Mouse (Mus musculus): ENCODE results near the gene Fat3.

Gene Fat3

DNA sequence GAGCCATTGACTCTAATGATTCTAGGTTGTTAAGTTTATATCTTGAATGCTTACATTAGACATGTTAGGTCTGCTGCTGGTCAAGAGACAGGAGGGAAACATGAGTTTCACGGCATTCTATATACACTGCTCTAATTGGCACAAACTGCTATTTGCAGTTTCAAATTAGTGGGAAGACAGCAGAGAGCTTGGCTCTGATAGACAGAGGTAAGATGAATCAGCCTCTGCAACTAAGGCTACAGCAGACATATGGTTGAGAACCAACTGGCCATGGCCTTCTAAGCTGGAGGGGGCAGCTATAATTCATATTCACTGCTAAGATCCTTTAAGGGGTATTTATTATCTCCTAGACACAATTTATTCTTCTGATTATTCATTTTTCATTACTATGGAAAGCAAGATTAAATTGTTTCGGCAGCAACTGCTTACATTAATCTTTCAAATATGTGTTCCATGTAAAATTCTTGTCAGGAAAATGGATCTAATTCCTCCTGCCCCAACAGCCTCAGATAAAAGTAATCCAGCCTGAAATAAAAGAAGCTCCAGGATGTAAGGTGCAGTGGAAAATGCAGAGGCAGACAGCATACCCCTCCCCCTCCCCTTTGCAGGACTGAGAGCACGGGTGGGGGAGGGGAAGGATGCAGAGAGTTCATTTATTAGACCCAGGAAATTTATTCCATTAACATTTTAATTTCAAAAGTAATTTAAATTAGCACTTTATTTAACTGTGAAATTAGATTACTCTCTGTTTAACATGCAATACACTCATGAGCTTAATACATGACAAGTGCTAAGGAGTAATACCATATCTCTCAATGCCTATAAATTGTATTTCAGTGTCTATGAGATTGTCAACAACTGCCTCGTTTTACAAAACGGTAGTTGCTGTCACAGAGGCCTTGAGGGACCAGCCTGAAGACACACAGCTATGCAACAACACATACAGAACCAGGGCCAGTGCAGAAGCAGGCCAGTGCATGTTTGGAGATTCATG lies 189.9 kb downstream of the Fat3 start:
- DNase-seq (ENCODE audit: low spot score), result no peak

DNA sequence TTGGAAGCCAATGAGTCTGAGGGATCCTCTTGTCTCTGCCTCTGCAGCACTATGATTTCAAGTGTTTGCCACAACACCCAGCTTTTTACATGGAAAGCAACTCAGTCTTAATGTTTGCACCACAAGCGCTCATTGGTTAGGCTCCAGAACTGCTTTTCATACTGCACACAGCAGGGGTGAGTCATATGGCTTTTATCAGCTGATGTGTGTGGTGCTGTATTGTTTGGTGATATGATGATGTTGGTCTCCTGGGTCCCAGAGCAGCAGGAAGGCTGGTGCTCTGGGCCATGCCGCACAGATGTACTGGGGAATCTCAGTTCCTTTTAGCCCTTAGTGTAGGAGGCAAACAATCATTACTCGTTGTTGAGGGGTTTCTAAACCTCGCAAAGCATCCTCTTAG lies 190.8 kb downstream of the Fat3 start:
- no peak for DNase-seq (ENCODE audit: low spot score)

- DNase-seq (ENCODE audit: low spot score), result no peak
Measured at GRCm38 (mm10) chr9:16307789-16308188, 193.3 kb downstream of the Fat3 start.

DNA sequence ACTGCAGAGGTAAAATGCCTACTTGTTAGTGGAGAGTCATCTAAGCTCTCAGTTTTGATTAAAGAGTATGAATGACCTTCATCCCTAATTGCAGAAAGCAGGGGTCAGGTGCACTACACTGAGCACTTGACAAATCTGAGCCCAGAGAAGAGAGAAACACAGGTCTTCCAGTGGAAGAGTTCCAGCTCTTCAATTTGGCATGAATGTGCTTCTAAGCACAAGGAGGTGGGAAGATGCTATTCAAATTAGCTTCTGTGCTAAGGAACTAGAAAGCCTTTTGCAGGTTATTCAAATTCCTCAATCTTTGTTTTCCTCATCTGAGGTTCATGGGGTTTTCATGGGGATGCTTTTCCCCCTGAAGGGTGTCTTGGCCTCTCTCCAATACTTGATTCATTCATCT lies 194.9 kb downstream of the Fat3 start:
- DNase-seq (ENCODE audit: low spot score), result no peak

- no peak for DNase-seq (ENCODE audit: low spot score)
Measured at GRCm38 (mm10) chr9:16305396-16306086, 195.5 kb downstream of the Fat3 start.

DNA sequence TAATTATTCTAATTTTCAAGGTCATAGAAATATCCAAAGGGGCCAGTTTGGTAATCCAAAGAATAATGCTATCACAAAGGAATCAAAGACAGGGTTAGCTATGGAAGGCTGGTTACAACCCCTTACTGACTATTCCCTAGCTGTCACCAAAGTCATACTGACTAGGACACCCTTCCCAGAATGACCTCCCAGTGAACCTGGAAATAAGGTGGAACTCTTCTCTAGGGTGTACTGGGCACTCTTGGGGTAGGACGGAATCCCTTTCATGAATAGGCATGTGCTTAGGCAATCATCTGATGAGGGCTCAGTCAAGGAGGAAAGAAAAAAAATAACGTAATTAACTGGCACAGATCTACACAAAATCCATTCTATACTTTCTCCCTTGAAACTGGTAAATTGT lies 196.1 kb downstream of the Fat3 start:
- no peak for DNase-seq (ENCODE audit: low spot score)

DNA sequence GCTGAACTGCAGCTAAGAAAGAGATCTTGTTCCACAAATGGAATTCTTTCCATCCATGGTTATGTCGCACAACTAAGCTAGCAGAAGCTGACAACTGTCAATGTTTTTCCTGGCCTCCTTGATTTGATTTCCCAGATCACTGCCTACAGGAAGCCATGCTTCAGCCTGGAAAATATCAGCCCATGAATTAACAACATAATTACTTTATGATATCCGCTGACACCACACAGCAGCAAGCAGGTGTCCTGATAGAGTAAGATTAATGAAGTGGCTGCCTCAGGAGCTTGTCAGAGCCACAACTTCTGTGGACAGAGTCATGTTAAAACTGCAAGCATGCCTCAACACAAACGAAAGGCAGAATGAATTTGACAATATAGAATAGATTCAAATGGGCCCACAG lies 198.6 kb downstream of the Fat3 start:
- DNase-seq (ENCODE audit: low spot score), result peak; percentile 32

DNA sequence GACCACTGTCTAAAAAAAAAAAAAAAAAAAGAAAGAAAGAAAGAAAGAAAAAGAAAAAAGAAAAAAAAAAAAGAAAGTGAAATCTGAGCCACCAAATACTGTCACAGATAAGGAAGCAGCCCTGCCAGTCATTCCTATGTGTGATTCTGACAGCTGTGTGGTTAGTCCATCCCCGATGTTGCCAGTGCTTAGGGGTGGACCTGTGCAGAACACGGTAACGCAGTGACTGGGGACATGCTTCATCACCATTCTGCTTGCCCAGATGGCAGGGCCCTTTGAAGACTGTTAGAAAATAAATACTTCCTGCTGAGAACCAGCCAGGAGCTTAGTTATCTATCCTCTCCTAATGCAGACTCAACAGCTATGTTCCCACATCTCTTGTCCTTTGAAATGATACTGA lies 203.2 kb downstream of the Fat3 start:
- DNase-seq (ENCODE audit: low spot score), result no peak

DNA sequence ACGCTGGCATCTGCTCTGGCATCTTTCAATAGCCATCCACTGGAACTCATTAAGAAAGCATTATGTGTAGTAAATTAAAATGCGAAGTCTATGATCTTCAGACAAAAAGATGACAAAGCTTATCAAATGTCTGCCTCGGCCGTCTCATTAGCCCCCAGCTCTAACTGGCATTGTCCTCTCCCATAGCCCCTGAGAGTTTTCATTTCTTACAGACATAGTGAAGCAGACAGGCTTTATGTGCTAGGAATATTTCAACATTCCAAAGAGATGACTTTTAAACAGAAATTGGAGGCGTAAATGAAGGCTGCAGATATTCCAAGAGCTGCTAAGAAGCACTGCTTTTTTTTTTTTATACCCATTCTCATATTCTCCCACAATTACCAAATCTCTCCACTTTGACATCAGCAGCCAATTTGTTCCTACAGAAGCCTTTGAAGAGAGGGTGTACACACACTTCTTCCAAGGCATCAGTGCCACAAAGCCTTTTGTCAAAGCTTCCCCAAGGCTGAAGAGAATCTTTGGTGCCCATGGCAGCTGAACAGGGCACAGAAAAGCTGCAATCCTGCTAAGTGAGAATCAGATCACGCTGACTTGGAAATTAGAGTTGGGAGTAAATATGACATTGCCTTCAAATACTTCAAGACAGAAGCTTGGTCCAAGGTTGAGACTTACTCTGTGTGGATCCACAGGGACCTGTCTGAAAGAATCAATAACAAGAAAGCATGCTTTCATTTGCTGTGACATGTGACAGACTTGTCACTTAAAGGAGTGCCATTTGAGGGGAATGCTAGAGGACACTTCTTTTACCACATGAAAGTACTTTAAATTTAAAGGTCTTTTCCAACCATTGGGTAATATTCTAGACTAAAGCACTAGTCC lies 206.9 kb downstream of the Fat3 start:
- no peak for DNase-seq (ENCODE audit: low spot score)

- no peak for DNase-seq (ENCODE audit: low spot score)
Measured at GRCm38 (mm10) chr9:16292492-16292891, 208.6 kb downstream of the Fat3 start.

- no peak for DNase-seq (ENCODE audit: low spot score)
Measured at GRCm38 (mm10) chr9:16290911-16291310, 210.2 kb downstream of the Fat3 start.

GRCm38 (mm10) chr9:16283033-16283432 lies 218.1 kb downstream of the Fat3 start:
- DNase-seq (ENCODE audit: low spot score), result no peak

DNA sequence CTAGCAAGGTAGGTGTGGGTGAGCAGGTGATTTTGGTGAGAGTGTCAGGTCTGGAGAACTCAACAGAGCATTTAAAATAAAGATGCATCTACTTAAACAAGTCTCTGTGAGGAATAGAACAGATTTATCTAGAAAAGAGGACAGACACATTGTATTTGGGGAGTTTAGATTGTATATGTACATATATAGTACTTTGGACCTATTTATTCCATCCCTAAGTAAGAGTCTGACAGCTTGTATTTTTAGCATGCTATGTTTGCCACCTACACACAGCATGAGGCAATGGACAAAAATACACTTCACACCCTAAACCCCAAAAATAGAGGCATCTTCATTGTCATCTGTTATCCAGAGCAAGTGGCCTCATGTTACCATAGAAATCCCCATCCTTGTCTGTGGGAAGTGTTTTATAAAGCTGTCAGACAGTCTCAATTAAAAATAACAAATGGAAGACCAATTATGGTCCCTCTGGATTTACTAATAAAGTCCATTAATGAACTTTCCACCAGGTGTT lies 218.7 kb downstream of the Fat3 start:
- DNase-seq (ENCODE audit: low spot score), result no peak

- no peak for DNase-seq (ENCODE audit: low spot score)
Measured at GRCm38 (mm10) chr9:16275589-16275988, 225.5 kb downstream of the Fat3 start.

DNA sequence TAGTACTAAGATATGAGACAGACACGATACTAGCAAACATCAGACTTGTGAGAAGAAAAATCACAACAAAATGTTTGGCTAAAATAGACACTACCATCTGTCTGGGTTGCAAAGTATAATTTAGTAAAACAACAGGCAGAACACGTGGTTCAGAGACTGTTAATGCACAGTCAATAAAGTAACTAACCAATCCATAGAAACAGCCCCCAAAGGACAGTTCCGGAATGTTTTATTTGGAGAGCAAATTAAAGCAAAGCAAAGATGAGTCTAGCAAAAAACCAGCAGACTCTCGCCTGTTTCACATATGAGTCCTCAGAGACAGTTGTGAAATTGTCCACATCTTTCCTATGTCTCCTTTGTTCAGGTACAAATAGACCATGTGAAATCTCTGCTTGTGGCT lies 227.0 kb downstream of the Fat3 start:
- no peak for DNase-seq (ENCODE audit: low spot score)

DNA sequence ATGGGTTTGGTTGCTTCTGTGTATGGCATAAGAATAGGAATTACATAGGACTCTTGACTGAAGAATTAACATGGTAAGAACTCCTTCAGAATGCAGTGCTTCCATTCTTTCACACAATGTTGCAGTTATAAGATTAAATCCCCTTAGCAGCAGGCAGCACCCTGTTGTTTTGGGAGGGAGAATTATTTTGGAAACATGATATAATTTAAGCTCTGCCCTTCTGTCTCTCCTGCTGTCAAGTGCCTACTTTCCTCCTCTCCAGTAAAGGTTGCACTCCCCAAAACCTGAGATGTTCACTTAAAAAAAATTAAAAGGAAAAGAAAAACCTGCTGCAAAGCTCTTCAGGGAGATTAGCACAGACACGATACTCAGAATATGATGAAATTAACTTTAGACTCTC lies 228.3 kb downstream of the Fat3 start:
- DNase-seq (ENCODE audit: low spot score), result no peak

DNA sequence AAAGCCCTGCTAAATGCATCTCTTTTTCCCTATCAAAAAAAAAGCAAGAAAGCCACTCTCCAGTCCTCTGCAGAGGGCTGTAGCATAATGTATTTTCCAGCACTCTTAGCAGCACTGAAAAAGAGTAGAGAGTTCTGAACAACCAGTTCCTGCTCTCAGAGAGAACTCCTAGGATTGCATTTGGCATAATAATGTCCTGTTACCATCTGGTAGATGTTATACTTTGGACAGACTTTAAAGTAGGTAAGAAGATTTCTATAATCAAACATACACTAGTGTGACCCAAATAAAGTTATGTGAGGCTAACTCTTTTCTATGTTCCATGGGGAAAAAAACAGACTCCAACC lies 230.3 kb downstream of the Fat3 start:
- DNase-seq (ENCODE audit: low spot score), result no peak

DNA sequence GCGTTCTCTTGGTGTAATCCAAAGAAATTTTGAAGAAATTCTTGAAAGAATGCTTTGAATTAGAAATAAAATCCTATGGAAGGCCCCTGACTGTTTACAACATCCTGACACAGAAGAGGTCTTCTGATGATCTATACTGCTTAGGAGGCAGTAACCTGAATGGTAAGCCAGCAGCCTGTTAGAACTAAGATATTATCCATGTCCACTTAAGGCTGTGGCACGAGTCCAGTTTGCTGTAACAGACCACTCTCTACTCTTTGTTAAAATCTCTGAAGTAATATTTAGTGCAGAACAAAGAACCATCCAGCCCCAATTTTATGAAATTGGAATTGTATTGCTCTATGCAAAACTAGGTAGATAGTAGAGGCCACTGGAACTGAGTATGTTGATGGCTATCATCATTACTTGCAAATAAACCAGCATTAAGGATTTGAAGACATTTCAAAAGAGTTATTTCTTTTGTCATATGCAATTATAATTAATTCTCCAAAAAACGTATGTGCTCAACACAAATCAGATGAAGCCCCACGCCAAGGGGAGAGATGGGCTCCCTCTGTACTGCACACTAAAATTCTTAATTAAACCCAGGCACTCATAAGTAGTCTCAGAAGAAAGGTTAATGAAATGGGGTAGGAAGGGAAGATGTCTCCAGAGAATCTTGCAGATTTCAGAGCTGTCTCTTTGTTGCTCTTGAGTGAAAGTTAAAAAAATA lies 230.9 kb downstream of the Fat3 start:
- no peak for DNase-seq (ENCODE audit: low spot score)

DNA sequence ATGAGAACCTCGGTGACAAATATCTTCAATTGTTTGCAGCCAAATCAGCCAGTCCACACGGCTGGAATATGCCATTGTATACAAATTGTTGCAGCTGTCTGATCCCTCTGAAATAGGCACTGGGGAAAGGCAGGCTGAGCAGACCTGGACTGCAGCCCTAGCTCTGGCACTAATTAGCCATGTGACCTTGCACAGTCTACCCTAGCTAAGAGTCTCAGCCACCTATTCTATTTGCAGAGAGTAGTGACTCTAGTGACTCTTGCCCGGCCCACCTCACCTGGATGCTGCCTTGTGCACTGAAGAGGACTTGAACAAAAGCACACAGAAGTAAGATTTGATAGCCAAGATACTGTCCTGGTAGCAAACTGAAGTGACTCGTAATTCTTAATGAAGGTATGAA lies 235.6 kb downstream of the Fat3 start:
- no peak for DNase-seq (ENCODE audit: low spot score)

GRCm38 (mm10) chr9:16257241-16257840 lies 243.7 kb downstream of the Fat3 start:
- no peak for DNase-seq (ENCODE audit: low spot score)

DNA sequence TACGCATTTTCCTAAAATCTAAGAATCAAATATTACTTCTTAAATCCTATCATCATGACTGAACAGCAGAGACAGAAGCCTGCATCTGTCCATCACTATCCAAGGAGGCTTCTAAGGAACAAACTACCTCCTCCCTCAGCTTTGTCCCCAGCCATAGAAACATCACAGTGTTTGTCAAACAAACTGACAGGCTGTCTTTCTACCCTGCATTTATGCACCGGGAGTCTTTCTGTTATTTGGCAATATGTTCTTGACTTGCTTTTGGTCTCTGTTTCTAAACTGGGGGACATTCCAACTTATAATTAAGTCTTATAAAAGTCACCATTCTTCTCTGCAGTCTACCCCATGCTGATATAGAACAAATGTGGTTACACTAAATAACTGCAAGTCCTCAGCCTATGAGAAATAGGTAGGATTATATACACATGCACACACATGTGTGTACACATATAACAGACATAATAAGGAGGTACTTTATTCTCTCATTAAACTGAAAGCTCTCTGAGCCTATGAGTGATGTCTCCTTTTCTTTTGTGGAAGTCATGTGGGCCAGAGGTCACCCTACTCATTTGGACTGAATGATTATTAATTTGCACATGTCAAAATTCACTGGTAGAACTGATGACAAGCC lies 244.4 kb downstream of the Fat3 start:
- no peak for DNase-seq (ENCODE audit: low spot score)

Measured in embryo, embryonic 10.5 days (tissue).